In genomic region chr3:75861677-75862076, GRCm38 (mm10) we compare ENCODE assay signal across 9 mouse cellular contexts.
DNase-seq lines count a peak whose midpoint lies in the region; ATAC-seq and TF ChIP-seq lines count a peak whose summit lies in the region.
"Had no signal": no experiment of that assay in that cellular context is flagged by ENCODE, and none has a peak within 500 bp of the region (broad histone marks: within the 10 kb centered on the region; RNA-seq: fewer than 3 reads in every experiment).

No protein-coding gene starts in this region.

- peak; percentile 31 for DNase-seq in gastrocnemius, adult 2 months
- DNase-seq in gastrocnemius, postnatal 25 days = no peak
- DNase-seq in right cerebral cortex, postnatal 14 days = peak; percentile 29
- DNase-seq in right cerebral cortex, postnatal 36 days (ENCODE audit: low spot score in 2 of 2) = no peak
- DNase-seq in c-Kit-positive CD71-negative TER-119-negative erythroid progenitor cells, embryonic 14.5 days (ENCODE audit: low read depth) = peak; percentile 30
- peak; percentile 26 for DNase-seq in hindbrain, postnatal 0 days (ENCODE audit: low spot score)
- DNase-seq in midbrain, postnatal 0 days (ENCODE audit: low spot score) = no peak
- DNase-seq in thymus, postnatal 14 days = peak; percentile 83

- no peak overlapping the region for H3K4me2 ChIP-seq in hindbrain, postnatal 0 days (ENCODE audit: low read depth, low read length)
- no peak overlapping the region for H3K4me2 ChIP-seq in midbrain, postnatal 0 days (ENCODE audit: low read depth, low read length, poor library complexity, severe bottlenecking)

- TF ChIP-seq CTCF in gastrocnemius, adult 2 months (IDR thresholded peaks at IDR 0.05) = peak; percentile 65
- peak; percentile 60 for TF ChIP-seq CTCF in hindbrain, postnatal 0 days (IDR thresholded peaks at IDR 0.05; ENCODE audit: low read depth)
- TF ChIP-seq CTCF in midbrain, postnatal 0 days (IDR thresholded peaks at IDR 0.05) = peak; percentile 55

- 33% methylated on average over 4 of the region's 4 CpGs for WGBS in hindbrain, postnatal 0 days
- WGBS in midbrain, postnatal 0 days = 39% methylated on average over 4 of the region's 4 CpGs

- no peak for ATAC-seq in hindbrain, postnatal 0 days
- no peak for ATAC-seq in midbrain, postnatal 0 days (ENCODE audit: low FRiP score)

- no peaks in the 10 kb centered on the region for H3K4me1 ChIP-seq in hindbrain, postnatal 0 days (ENCODE audit: insufficient read depth, low read length)
- H3K4me1 ChIP-seq in midbrain, postnatal 0 days (ENCODE audit: insufficient read depth, low read length) = no peaks in the 10 kb centered on the region

- no peak overlapping the region for H3K9ac ChIP-seq in hindbrain, postnatal 0 days (replicated peaks; ENCODE audit: low read length)
- H3K9ac ChIP-seq in midbrain, postnatal 0 days (replicated peaks; ENCODE audit: low read length, poor library complexity, severe bottlenecking) = no peak overlapping the region

- H3K9me3 ChIP-seq in hindbrain, postnatal 0 days (ENCODE audit: low read length) = no peaks in the 10 kb centered on the region
- no peaks in the 10 kb centered on the region for H3K9me3 ChIP-seq in midbrain, postnatal 0 days (ENCODE audit: low read length)

- no peaks in the 10 kb centered on the region for H3K27me3 ChIP-seq in hindbrain, postnatal 0 days (ENCODE audit: insufficient read depth, low read length)
- no peaks in the 10 kb centered on the region for H3K27me3 ChIP-seq in midbrain, postnatal 0 days (ENCODE audit: insufficient read depth, low read length)

- no peak overlapping the region for H3K4me3 ChIP-seq in gastrocnemius, adult 2 months
- H3K4me3 ChIP-seq in hindbrain, postnatal 0 days (ENCODE audit: low read length) = no peak overlapping the region
- H3K4me3 ChIP-seq in midbrain, postnatal 0 days (ENCODE audit: low read depth, low read length) = no peak overlapping the region

- no peak overlapping the region for H3K27ac ChIP-seq in gastrocnemius, adult 2 months
- no peak overlapping the region for H3K27ac ChIP-seq in hindbrain, postnatal 0 days
- H3K27ac ChIP-seq in midbrain, postnatal 0 days (ENCODE audit: low read depth, low read length) = no peak overlapping the region
- H3K27ac ChIP-seq: macrophage had no signal

- H3K36me3 ChIP-seq in hindbrain, postnatal 0 days (ENCODE audit: insufficient read depth, low read length) = no peaks in the 10 kb centered on the region
- H3K36me3 ChIP-seq in midbrain, postnatal 0 days (ENCODE audit: insufficient read depth, low read length) = no peaks in the 10 kb centered on the region

- intact Hi-C loops in gastrocnemius, adult 2 months (cut with DNase I) = no loop called here

Comparison
In these comparisons a context has a peak if more than half of its experiments do, and no peak if none do; other contexts are left out.
1. DNase-seq: peak in gastrocnemius, adult 2 months (single experiment), right cerebral cortex, postnatal 14 days (single experiment), c-Kit-positive CD71-negative TER-119-negative erythroid progenitor cells, embryonic 14.5 days (single experiment), hindbrain, postnatal 0 days (single experiment) and thymus, postnatal 14 days (single experiment); none in gastrocnemius, postnatal 25 days (single experiment), right cerebral cortex, postnatal 36 days (0 of 2) and midbrain, postnatal 0 days (single experiment).
2. Peak in every context shown above with its lines, with median percentiles within 50 percentile points of each other: CTCF ChIP-seq.